Mouse (Mus musculus) stomach, postnatal 0 days (tissue): ENCODE results near the gene Gpc3. TPM values are rescaled to one million over a fixed set of nuclear protein-coding genes. Genes with fewer than 3 reads are reported as not detected.
A peak's percentile ranks its signal among the peaks of the same experiment; 100 is the strongest.

Experiments used
- ATAC-seq: fragments of 200-750 bp; cut with Nextera tagmentation; 2 replicates; pipeline ENCODE4 v1.8.0; 2017; ENCODE audit not compliant: low FRiP score, low TSS enrichment
- DNase-seq: peaks from one replicate; pipeline ENCODE4 v3.0.0-alpha.2; 2016; ENCODE audit warnings: low spot score
- H3K27ac ChIP-seq: fragments of 300-500 bp; sonication (generic); replicated peaks from 2 replicates; pipeline ENCODE4 v1.5.1; 2014; ENCODE audit warnings: mild to moderate bottlenecking, control low read depth
- H3K27me3 ChIP-seq: fragments of 300-500 bp; sonication (generic); 2 replicates; pipeline ENCODE4 v1.6.1; 2014; ENCODE audit warnings: low read length; ENCODE audit not compliant: control insufficient read depth, insufficient read depth
- H3K36me3 ChIP-seq: fragments of 300-500 bp; sonication (generic); 2 replicates; pipeline ENCODE4 v1.6.1; 2014; ENCODE audit warnings: low read length, mixed read lengths; ENCODE audit not compliant: control insufficient read depth, insufficient read depth
- H3K4me1 ChIP-seq: fragments of 300-500 bp; sonication (generic); replicated peaks from 2 replicates; pipeline ENCODE4 v1.6.1; 2014; ENCODE audit warnings: antibody characterized with exemption; ENCODE audit not compliant: control insufficient read depth, insufficient read depth
- H3K4me2 ChIP-seq: fragments of 300-500 bp; sonication (generic); replicated peaks from 2 replicates; pipeline ENCODE4 v1.6.1; 2014; ENCODE audit warnings: low read depth, mild to moderate bottlenecking, control low read depth, moderate library complexity
- H3K4me3 ChIP-seq: fragments of 300-500 bp; sonication (generic); 2 replicates; pipeline ENCODE4 v1.5.1; 2014; ENCODE audit warnings: low read depth, low read length, control low read depth
- H3K9ac ChIP-seq: fragments of 300-500 bp; sonication (generic); 2 replicates; pipeline ENCODE4 v1.6.1; 2014; ENCODE audit warnings: mild to moderate bottlenecking, low read length, control low read depth, mixed read lengths
- H3K9me3 ChIP-seq: fragments of 300-500 bp; sonication (generic); 2 replicates; pipeline ENCODE4 v1.6.1; 2016; ENCODE audit warnings: low read length; ENCODE audit not compliant: control insufficient read depth
- CTCF ChIP-seq: IDR thresholded peaks from 2 replicates; pipeline ENCODE4 v1.5.1; 2016; ENCODE audit warnings: antibody characterized with exemption, low read depth, mild to moderate bottlenecking, moderate library complexity
- EP300 ChIP-seq: optimal IDR thresholded peaks from 2 replicates; pipeline ENCODE3; 2016; ENCODE audit warnings: antibody characterized with exemption
- WGBS: fragments of 180-500 bp; shearing (Covaris S2); extraction: QIAGEN DNeasy Blood & Tissue Kit; methylation state at CpG from one replicate; pipeline ENCODE4 v1.1.7; 2014; 5-methylcytosine and 5-hydroxymethylcytosine counted together
- polyA plus RNA-seq: library from polyadenylated mRNA; unstranded; fragments of >200 nt; fragmentation: Nextera tagmentation; extraction: Ambion mirVana; gene quantifications from 2 replicates; pipeline ENCODE4 v1.2.1, GENCODE M21; 2015

Gene Gpc3
- polyA plus RNA-seq, 1 experiment from 2014 or later, result 238 TPM

DNA sequence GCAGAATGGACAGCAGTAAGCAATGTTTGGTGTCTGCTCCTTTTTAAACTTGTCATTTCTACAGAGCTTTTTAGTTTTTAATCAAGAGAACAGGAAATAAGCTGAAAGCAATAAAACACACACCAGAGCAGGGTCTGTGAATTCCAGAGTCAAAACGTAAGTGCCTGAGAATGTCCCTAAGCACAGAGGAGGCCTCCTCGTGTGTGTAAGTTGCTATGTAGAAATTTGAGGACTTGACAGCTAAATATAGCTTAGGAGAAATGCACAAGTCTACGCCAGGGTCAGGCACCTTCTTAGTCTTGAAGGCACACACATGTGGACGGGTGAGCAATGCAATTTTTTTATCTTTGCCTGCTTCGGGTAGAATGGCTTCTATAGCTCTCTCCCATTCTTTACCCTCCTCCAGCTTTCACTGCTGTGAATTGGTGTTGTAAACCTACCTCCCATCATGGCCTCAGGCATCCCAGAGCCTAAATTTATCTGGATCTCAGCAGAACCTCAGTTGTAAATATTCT is 158.6 kb downstream of the Gpc3 start:
- H3K27ac ChIP-seq, result no peak overlapping the region
- TF ChIP-seq EP300, result no peak
- TF ChIP-seq CTCF, result no peak
- no peaks in the 10 kb centered on the region for H3K36me3 ChIP-seq
- no peaks in the 10 kb centered on the region for H3K9me3 ChIP-seq
- WGBS, result 37% methylated on average over 5 of the region's 5 CpGs
- H3K27me3 ChIP-seq, result no peaks in the 10 kb centered on the region
- DNase-seq, result no peak
- no peak for ATAC-seq
- H3K4me3 ChIP-seq, result no peak overlapping the region
- H3K4me1 ChIP-seq, result no peaks in the 10 kb centered on the region
- no peak overlapping the region for H3K4me2 ChIP-seq
- no peak overlapping the region for H3K9ac ChIP-seq

DNA sequence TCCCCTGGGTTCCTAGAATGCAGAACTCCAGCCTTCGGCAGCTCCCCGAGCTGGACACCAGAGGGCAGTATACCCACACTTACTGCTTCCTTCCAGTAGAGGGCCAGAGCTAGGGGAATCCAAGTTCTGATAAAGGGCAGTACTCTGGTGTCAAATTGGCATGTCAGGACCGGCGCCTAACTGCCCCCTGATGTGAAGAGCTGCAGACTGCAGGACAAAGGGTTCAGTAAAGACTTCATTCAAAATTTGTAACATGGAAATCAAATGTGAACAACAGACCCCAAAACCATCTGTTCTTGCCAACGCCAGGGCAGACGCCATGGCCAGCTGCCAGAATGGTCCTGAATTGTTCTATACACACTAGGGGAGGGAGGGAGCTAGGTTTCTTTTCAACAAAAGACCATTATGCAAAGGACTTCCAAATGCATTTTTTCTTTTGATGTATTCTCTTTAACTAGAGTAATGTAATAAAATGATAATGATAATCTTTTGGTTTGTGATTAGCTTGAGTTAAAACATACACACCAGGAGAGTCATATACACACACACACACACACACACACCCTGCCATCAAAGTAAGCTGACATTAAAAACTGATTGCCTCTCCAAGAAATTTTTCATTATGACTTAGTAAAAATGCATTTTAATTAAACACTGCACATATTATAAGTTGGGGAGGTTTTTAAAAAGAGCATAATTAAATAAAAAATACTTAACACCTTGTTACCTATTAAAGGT is 160.1 kb downstream of the Gpc3 start:
- DNase-seq (peak; percentile 64), ATAC-seq (no peak)
- no peaks in the 10 kb centered on the region for H3K4me1 ChIP-seq
- no peak overlapping the region for H3K9ac ChIP-seq
- TF ChIP-seq EP300 (no peak), CTCF (peak; percentile 97)
- H3K4me3 ChIP-seq, result no peak overlapping the region
- no peak overlapping the region for H3K27ac ChIP-seq
- H3K36me3 ChIP-seq, result no peaks in the 10 kb centered on the region
- no peaks in the 10 kb centered on the region for H3K27me3 ChIP-seq
- no peaks in the 10 kb centered on the region for H3K9me3 ChIP-seq
- H3K4me2 ChIP-seq, result no peak overlapping the region; the same call in 1 of the 2 replicates
- WGBS, result 19% methylated on average over 6 of the region's 6 CpGs

DNA sequence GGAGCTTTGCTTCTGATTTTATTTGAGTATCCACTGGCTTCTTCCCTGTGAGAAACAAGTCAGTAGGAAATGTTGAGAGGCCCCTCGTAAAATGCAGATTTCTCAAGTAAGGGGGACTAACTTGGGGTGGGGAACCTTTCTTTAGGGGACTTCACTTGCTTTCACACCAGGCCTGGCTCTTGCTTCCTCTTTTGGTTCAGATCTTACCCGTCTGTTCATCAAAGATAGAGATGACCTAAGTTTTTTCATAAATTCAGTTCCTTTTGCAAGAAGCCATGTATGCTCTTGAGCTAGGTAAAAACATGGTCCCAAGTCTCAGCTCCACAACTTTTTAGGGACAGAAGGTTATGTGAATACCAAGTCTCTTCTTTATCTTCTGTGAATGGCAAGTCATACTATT is 164.6 kb downstream of the Gpc3 start:
- H3K27me3 ChIP-seq, result no peaks in the 10 kb centered on the region
- no peaks in the 10 kb centered on the region for H3K4me1 ChIP-seq
- ATAC-seq (no peak), DNase-seq (no peak)
- TF ChIP-seq EP300, result no peak
- H3K4me3 ChIP-seq, result no peak overlapping the region
- H3K36me3 ChIP-seq, result no peaks in the 10 kb centered on the region
- H3K9ac ChIP-seq, result no peak overlapping the region
- no peak overlapping the region for H3K4me2 ChIP-seq
- no peaks in the 10 kb centered on the region for H3K9me3 ChIP-seq
- H3K27ac ChIP-seq, result no peak overlapping the region
- WGBS, result 83% methylated on average over 2 of the region's 2 CpGs

DNA sequence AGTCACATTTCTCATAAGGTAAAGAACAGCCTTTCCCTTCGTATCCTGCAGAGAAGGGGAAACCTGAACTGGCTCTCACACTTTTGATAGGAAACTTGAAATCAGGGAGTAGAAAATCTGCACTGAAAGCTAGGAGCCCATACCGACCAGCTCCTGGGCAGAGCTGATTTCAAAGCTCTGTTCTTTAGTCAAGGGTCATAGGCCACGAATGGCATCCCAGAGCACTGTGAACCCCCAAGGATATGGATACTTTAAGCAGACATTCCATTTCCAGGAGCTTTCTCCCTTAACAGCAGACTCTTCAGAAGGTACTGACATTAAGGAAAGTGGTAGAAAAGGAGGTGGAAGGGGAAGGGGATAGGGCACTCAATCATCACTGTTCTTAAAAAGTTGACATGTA is 165.3 kb downstream of the Gpc3 start:
- DNase-seq, result no peak
- no peaks in the 10 kb centered on the region for H3K9me3 ChIP-seq

DNA sequence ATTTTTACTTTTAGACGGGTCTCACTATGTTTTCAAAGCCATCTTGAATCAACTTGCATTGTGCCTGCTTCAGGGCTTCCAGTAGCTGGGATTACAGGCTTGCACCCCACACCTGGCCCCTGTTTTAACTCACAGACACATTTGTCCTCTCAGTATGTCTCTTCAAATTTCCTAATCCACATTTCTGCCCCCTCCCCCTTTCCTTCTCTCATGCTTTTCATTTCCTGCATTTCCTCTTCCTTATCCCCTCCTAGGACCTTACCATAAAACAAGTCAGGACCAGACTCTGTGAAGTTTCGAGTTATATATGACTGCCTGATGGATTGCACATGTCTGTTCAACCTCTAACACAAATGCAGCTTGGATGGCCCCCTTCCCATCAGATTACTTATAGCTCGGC is 167.2 kb downstream of the Gpc3 start:
- Histone ChIP-seq H3K27ac (no peak overlapping the region), H3K9me3 (no peaks in the 10 kb centered on the region), H3K27me3 (no peaks in the 10 kb centered on the region), H3K4me1 (no peaks in the 10 kb centered on the region), H3K36me3 (no peaks in the 10 kb centered on the region), H3K4me3 (no peak overlapping the region), H3K9ac (no peak overlapping the region), H3K4me2 (no peak overlapping the region)
- 41% methylated on average over 3 of the region's 3 CpGs for WGBS
- TF ChIP-seq EP300, result no peak
- DNase-seq, result no peak
- no peak for ATAC-seq

More for the DNA sequence above, 165.3 kb downstream of the Gpc3 start:
- Histone ChIP-seq H3K4me1 (no peaks in the 10 kb centered on the region), H3K27me3 (no peaks in the 10 kb centered on the region), H3K9ac (no peak overlapping the region), H3K4me2 (no peak overlapping the region), H3K4me3 (no peak overlapping the region), H3K27ac (no peak overlapping the region), H3K36me3 (no peaks in the 10 kb centered on the region)
- 50% methylated on average over 3 of the region's 3 CpGs for WGBS
- ATAC-seq, result no peak
- TF ChIP-seq EP300 (no peak), CTCF (no peak)

DNA sequence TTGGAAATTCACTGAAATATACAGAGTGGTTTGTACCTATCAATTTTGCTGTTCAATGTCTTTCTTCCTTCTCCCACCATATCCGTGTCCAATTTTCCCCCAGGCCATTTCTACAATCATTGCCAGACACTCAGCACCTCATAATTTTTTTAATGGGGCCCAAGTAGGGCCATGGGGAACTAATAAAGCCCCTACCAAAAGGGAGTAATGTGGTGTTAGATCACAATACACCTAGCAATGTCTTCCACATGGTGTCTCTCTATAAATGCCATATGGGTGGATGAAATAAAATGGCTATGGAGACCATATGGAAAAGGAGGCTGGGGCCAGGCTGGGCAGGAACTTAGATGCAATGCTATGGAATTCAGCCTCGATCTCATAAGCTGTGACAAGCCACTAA is 168.8 kb downstream of the Gpc3 start:
- ATAC-seq, result no peak

More for the DNA sequence above, 168.8 kb downstream of the Gpc3 start:
- no peak for DNase-seq
- Histone ChIP-seq H3K9ac (no peak overlapping the region), H3K27ac (no peak overlapping the region), H3K9me3 (no peaks in the 10 kb centered on the region), H3K36me3 (no peaks in the 10 kb centered on the region), H3K27me3 (no peaks in the 10 kb centered on the region), H3K4me2 (no peak overlapping the region), H3K4me3 (no peak overlapping the region), H3K4me1 (no peaks in the 10 kb centered on the region)
- 65% methylated on average over 2 of the region's 2 CpGs for WGBS
- TF ChIP-seq CTCF (no peak), EP300 (no peak)
